Mouse (Mus musculus) forebrain, embryonic 15.5 days (tissue): ENCODE measurements around the gene 3110082J24Rik. TPM values are rescaled to one million over a fixed set of nuclear protein-coding genes. Genes with fewer than 3 reads are reported as not detected.

Source experiments
- polyA plus RNA-seq: library from polyadenylated mRNA; unstranded; fragments of >200 nt; fragmentation: Nextera tagmentation; extraction: Ambion mirVana; gene quantifications from 2 replicates; pipeline ENCODE4 v1.2.1, GENCODE M21; 2015

The 3110082J24Rik gene
- polyA plus RNA-seq, 1 experiment from 2014 or later: 2.9 TPM

Other genes with a start within 250 kb of the 3110082J24Rik start
- not detected in 2 replicates for gene Il6, start 93.0 kb downstream of the 3110082J24Rik start, polyA plus RNA-seq
- 99.2 and 114 TPM in 2 replicates for gene Tyms, start 32.5 kb downstream of the 3110082J24Rik start, polyA plus RNA-seq
- gene Garem2, start 925 bp downstream of the 3110082J24Rik start, polyA plus RNA-seq: 12.7 and 12.8 TPM in 2 replicates
- 73.9 and 79.7 TPM in 2 replicates for gene Hadha, start 49.1 kb upstream of the 3110082J24Rik start, polyA plus RNA-seq
- gene Hadhb, start 49.2 kb upstream of the 3110082J24Rik start, polyA plus RNA-seq: 65.2 and 73.6 TPM in 2 replicates
- gene Adgrf3, start 99.6 kb upstream of the 3110082J24Rik start, polyA plus RNA-seq: not detected in 2 replicates
- 25.8 and 26.4 TPM in 2 replicates for gene Selenoi, start 126.5 kb upstream of the 3110082J24Rik start, polyA plus RNA-seq
- gene Drc1, start 175.3 kb upstream of the 3110082J24Rik start, polyA plus RNA-seq: 5.3 and 6.8 TPM in 2 replicates